13 mouse cellular contexts compared by ENCODE assay signal in genomic region chr16:31576422-31576821, GRCm38 (mm10).
"Had no signal": no experiment of that assay in that cellular context is flagged by ENCODE, and none has a peak within 500 bp of the region (broad histone marks: within the 10 kb centered on the region; RNA-seq: fewer than 3 reads in every experiment).

No protein-coding gene starts in this region.

- H3K36me3 ChIP-seq: limb, embryonic 12.5 days; liver, embryonic 12.5 days; neural tube, embryonic 12.5 days had no signal

- H3K9me3 ChIP-seq: limb, embryonic 12.5 days; liver, embryonic 12.5 days; neural tube, embryonic 12.5 days had no signal

- H3K9ac ChIP-seq: limb, embryonic 12.5 days; liver, embryonic 12.5 days; neural tube, embryonic 12.5 days had no signal

- H3K27ac ChIP-seq: kidney, postnatal 0 days; liver, embryonic 12.5 days; neural tube, embryonic 12.5 days; stomach, postnatal 0 days had no signal

- DNase-seq: kidney, adult 11 months; layer of hippocampus, adult 9-11 months; layer of hippocampus, postnatal 36 days; lung, postnatal 36 days; midbrain, embryonic 14.5 days; right cerebral cortex, adult 18-20 months; right cerebral cortex, postnatal 25 days; thymus, postnatal 4 days had no signal

- H3K4me2 ChIP-seq: limb, embryonic 12.5 days; neural tube, embryonic 12.5 days had no signal

- H3K27me3 ChIP-seq: limb, embryonic 12.5 days; neural tube, embryonic 12.5 days had no signal

- ATAC-seq: liver, embryonic 12.5 days had no signal

- H3K4me3 ChIP-seq: limb, embryonic 12.5 days; liver, embryonic 12.5 days; neural tube, embryonic 12.5 days had no signal
